Mouse (Mus musculus) intestine, postnatal 0 days (tissue): ENCODE data around the gene Parp3. TPM values are rescaled to one million over a fixed set of nuclear protein-coding genes. Genes with fewer than 3 reads are reported as not detected.

ENCODE experiments used
- ATAC-seq: fragments of 200-750 bp; cut with Nextera tagmentation; 2 replicates; pipeline ENCODE4 v1.8.0; 2017; ENCODE audit warnings: mild to moderate bottlenecking, moderate TSS enrichment, moderate library complexity
- H3K27ac ChIP-seq: fragments of 300-500 bp; sonication (generic); 2 replicates; pipeline ENCODE4 v1.5.1; 2014; ENCODE audit warnings: mild to moderate bottlenecking, low read depth, low read length, moderate library complexity
- H3K27me3 ChIP-seq: fragments of 300-500 bp; sonication (generic); replicated peaks from 2 replicates; pipeline ENCODE4 v1.6.1; 2014; ENCODE audit warnings: low read length, mixed read lengths; ENCODE audit not compliant: control insufficient read depth, insufficient read depth
- H3K36me3 ChIP-seq: fragments of 300-500 bp; sonication (generic); 2 replicates; pipeline ENCODE4 v1.6.1; 2014; ENCODE audit warnings: mild to moderate bottlenecking, moderate library complexity; ENCODE audit not compliant: control insufficient read depth, insufficient read depth
- H3K4me1 ChIP-seq: fragments of 300-500 bp; sonication (generic); replicated peaks from 2 replicates; pipeline ENCODE4 v1.6.1; 2014; ENCODE audit warnings: antibody characterized with exemption, low read length, mixed read lengths; ENCODE audit not compliant: control insufficient read depth, insufficient read depth
- H3K4me2 ChIP-seq: fragments of 300-500 bp; sonication (generic); replicated peaks from 2 replicates; pipeline ENCODE4 v1.6.1; 2014; ENCODE audit warnings: low read depth, mild to moderate bottlenecking, moderate library complexity
- H3K4me3 ChIP-seq: fragments of 300-500 bp; sonication (generic); 2 replicates; pipeline ENCODE4 v1.5.1; 2014; ENCODE audit warnings: low read depth, low read length
- H3K9ac ChIP-seq: fragments of 300-500 bp; sonication (generic); 2 replicates; pipeline ENCODE4 v1.6.1; 2014; ENCODE audit warnings: mild to moderate bottlenecking, low read depth, low read length
- H3K9me3 ChIP-seq: fragments of 300-500 bp; sonication (generic); 2 replicates; pipeline ENCODE4 v1.6.1; 2016; ENCODE audit warnings: mixed run types; ENCODE audit not compliant: control insufficient read depth
- CTCF ChIP-seq: sonication (generic); IDR thresholded peaks from 2 replicates; pipeline ENCODE4 v1.5.1; 2016; ENCODE audit warnings: low read depth, mild to moderate bottlenecking, control low read depth, antibody characterized with exemption, moderate library complexity
- WGBS: fragments of 180-500 bp; shearing (Covaris S2); extraction: QIAGEN DNeasy Blood & Tissue Kit; methylation state at CpG from one replicate; pipeline ENCODE4 v1.1.7; 2014; 5-methylcytosine and 5-hydroxymethylcytosine counted together
- polyA plus RNA-seq: library from polyadenylated mRNA; unstranded; fragments of >200 nt; fragmentation: Nextera tagmentation; extraction: Ambion mirVana; gene quantifications from 2 replicates; pipeline ENCODE4 v1.2.1, GENCODE M21; 2015

The Parp3 gene
- polyA plus RNA-seq, 1 experiment from 2014 or later = 3.8 TPM

DNA sequence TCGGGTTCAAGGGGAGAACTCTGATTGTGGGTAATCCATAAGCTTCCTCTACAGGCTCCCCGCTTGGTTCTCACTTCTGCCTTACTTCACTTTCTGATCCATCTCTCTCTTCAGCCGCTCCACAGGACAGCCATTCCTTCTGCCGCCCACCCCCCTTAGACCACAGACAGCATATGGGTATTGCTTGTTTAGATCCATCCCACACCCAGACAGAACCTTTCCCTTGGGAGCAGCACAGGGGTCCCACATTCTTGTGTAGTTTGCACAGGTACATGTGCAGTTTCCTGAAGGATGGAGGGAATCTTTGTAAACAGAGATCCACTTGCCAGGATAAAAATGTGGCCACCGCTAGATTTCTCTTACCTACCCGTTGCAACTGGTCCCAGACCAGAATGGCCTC is 24.4 kb downstream of the Parp3 start:
- TF ChIP-seq CTCF = no peak
- no peaks in the 10 kb centered on the region for H3K27me3 ChIP-seq
- no peak overlapping the region for H3K4me3 ChIP-seq
- H3K4me1 ChIP-seq = peaks cover 12% of the 10 kb centered on the region
- no peaks in the 10 kb centered on the region for H3K36me3 ChIP-seq
- 65% methylated on average over 6 of the region's 6 CpGs for WGBS
- H3K9me3 ChIP-seq = no peaks in the 10 kb centered on the region
- H3K4me2 ChIP-seq = no peak overlapping the region
- ATAC-seq = no peak
- H3K27ac ChIP-seq = no peak overlapping the region
- H3K9ac ChIP-seq = no peak overlapping the region

- WGBS = 53% methylated on average over 2 of the region's 2 CpGs
These were observed 24.9 kb downstream of the Parp3 start for GRCm38 (mm10) chr9:106451899-106452298.

DNA sequence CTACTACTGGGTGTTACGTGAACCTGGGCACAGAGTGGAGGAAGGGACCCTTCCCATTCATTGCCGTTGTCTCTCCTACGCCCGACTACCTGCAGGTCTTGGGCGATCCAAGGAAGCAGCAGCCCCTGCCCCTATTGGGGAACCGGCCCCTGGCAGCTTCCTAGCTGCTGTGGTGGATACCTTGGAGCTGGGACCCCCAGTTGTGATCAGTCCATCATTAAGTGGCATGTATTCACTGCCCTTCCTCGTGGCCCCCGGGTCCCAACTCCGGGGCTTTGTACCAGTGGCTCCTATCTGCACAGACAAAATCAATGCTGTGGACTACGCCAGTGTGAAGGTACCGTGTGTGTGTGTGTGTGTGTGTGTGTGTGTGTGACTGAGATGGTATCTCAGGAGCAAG is 25.5 kb downstream of the Parp3 start:
- TF ChIP-seq CTCF = no peak
- Histone ChIP-seq H3K36me3 (no peaks in the 10 kb centered on the region), H3K4me2 (no peak overlapping the region), H3K4me3 (no peak overlapping the region), H3K9ac (no peak overlapping the region), H3K4me1 (peaks cover 12% of the 10 kb centered on the region), H3K27me3 (no peaks in the 10 kb centered on the region), H3K27ac (no peak overlapping the region), H3K9me3 (no peaks in the 10 kb centered on the region)
- 74% methylated on average over 11 of the region's 11 CpGs for WGBS
- no peak for ATAC-seq

More at GRCm38 (mm10) chr9:106451899-106452298, 24.9 kb downstream of the Parp3 start:
- no peak for TF ChIP-seq CTCF
- H3K27ac ChIP-seq = no peak overlapping the region
- H3K4me2 ChIP-seq = no peak overlapping the region
- H3K9ac ChIP-seq = no peak overlapping the region
- H3K36me3 ChIP-seq = no peaks in the 10 kb centered on the region
- peaks cover 12% of the 10 kb centered on the region for H3K4me1 ChIP-seq
- ATAC-seq = no peak
- H3K4me3 ChIP-seq = no peak overlapping the region
- no peaks in the 10 kb centered on the region for H3K27me3 ChIP-seq
- H3K9me3 ChIP-seq = no peaks in the 10 kb centered on the region

DNA sequence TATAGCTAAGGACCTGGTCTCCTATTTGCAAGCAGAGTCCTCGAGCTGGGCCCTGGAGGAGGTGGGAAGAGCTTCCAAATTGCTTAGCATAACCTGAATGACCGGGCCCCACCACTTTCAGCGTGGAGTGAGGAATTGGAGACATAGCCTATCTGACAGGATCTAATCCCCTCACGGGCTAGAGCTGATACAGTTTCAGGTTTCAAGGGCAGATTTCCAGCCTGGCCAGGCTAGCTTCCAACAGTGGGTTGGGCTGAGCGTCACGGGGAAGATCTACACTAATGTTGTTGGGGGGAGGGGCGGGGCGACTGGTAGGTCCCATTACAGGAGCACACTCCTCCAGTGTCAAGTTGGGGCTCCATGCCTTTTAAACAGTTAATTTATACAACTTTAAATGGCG is 26.1 kb downstream of the Parp3 start:
- no peak for ATAC-seq
- Histone ChIP-seq H3K4me3 (no peak overlapping the region), H3K27ac (no peak overlapping the region), H3K4me1 (peaks cover 12% of the 10 kb centered on the region), H3K9me3 (no peaks in the 10 kb centered on the region), H3K36me3 (no peaks in the 10 kb centered on the region), H3K27me3 (no peaks in the 10 kb centered on the region), H3K9ac (no peak overlapping the region), H3K4me2 (no peak overlapping the region)
- WGBS = 16% methylated on average over 9 of the region's 9 CpGs
- no peak for TF ChIP-seq CTCF

DNA sequence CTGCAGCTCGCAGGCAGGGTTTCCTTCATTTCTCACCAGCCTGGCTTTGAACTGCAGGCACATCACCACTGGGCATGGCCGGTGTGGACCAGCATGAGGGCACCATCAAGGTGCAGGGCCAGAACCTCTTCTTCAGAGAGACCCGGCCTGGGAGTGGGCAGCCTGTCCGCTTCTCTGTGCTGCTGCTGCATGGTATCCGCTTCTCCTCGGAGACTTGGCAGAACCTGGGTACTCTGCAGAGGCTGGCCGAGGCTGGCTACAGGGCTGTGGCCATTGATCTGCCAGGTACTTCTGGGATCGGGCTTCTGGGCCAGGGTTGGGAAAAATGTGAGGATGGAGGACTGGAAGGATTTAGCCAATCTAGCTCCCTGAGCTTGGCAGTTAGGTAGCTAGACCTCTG is 26.8 kb downstream of the Parp3 start:
- no peak overlapping the region for H3K27ac ChIP-seq
- no peak overlapping the region for H3K9ac ChIP-seq
- H3K4me2 ChIP-seq = no peak overlapping the region
- no peak overlapping the region for H3K4me3 ChIP-seq
- no peak for TF ChIP-seq CTCF
- ATAC-seq = no peak
- peaks cover 12% of the 10 kb centered on the region for H3K4me1 ChIP-seq
- 96% methylated on average over 8 of the region's 8 CpGs for WGBS
- H3K27me3 ChIP-seq = no peaks in the 10 kb centered on the region
- H3K9me3 ChIP-seq = no peaks in the 10 kb centered on the region
- H3K36me3 ChIP-seq = no peaks in the 10 kb centered on the region

- under 1% methylated on average over 23 of the region's 23 CpGs for WGBS
- peaks cover 12% of the 10 kb centered on the region for H3K4me1 ChIP-seq
These were observed 28.2 kb downstream of the Parp3 start for GRCm38 (mm10) chr9:106448498-106449031.

More at GRCm38 (mm10) chr9:106448498-106449031, 28.2 kb downstream of the Parp3 start:
- peak overlapping the region; percentile 77 for H3K27ac ChIP-seq
- H3K36me3 ChIP-seq = no peaks in the 10 kb centered on the region; the same call in 1 of the 2 replicates
- H3K9ac ChIP-seq = peak overlapping the region; percentile 59
- no peaks in the 10 kb centered on the region for H3K27me3 ChIP-seq
- peak overlapping the region; percentile 95 for H3K4me2 ChIP-seq
- H3K4me3 ChIP-seq = peak overlapping the region; percentile 54
- TF ChIP-seq CTCF = peak; percentile 91
- ATAC-seq = peak; percentile 41
- no peaks in the 10 kb centered on the region for H3K9me3 ChIP-seq
